Mouse (Mus musculus): ENCODE data around the gene Fiz1.

DNA sequence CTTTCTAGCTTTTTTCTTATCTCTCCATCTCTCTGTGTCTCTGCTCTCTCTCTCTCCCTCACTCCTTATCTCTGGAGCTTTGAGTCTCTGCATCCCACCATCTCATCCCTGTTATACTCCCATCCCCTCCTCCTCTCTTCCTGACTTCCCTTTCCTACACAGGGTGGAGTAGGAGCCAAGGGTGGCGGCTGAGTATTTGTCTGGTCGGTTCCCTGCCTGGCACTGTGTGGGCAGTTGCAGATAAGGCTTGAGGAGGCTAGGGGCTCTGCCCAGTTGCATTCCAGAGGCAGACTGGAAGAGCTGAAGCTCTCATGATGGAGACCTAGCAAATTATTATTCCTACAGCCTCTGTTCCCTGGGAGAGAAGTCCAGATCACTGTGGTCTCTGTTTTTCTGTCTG lies 26.2 kb downstream of the Fiz1 start:
- TF ChIP-seq CTCF (IDR thresholded peaks at IDR 0.05; ENCODE audit: extremely low read depth, insufficient read depth, low read length) = no peak
- no peak for TF ChIP-seq POLR2A (IDR thresholded peaks at IDR 0.05; ENCODE audit: extremely low read depth, insufficient read depth, low read length)
